Mouse (Mus musculus) ES-E14 (cell line): Measurements from ENCODE around the gene Rnf227. TPM values are rescaled to one million over a fixed set of nuclear protein-coding genes. Genes with fewer than 3 reads are reported as not detected.

Experiments
- DNase-seq: peaks from one replicate; pipeline ENCODE4 v3.0.0-alpha.2; 2013; ENCODE audit warnings: low read depth, low spot score
- H3K27ac ChIP-seq: 2 replicates; pipeline ENCODE4 v1.5.1; 2012; ENCODE audit warnings: low read depth, mild to moderate bottlenecking, low read length, moderate library complexity, mixed read lengths; ENCODE audit not compliant: poor library complexity, insufficient read depth, severe bottlenecking
- H3K36me3 ChIP-seq: 2 replicates; pipeline ENCODE4 v1.6.1; 2012; ENCODE audit warnings: mild to moderate bottlenecking, low read length, moderate library complexity, mixed read lengths; ENCODE audit not compliant: control insufficient read depth, poor library complexity, insufficient read depth, severe bottlenecking
- H3K4me1 ChIP-seq, 2 experiments: fragments of 150-350 bp in 1 of 2; sonication (generic) in 1 of 2; 2 replicates each; pipeline ENCODE4 v1.6.1; 2012; ENCODE audit warnings: low read length in 2 of 2, mild to moderate bottlenecking in 1 of 2, mixed read lengths in 1 of 2; ENCODE audit not compliant: control insufficient read depth in 2 of 2, insufficient read depth in 2 of 2, poor library complexity in 1 of 2
- H3K4me3 ChIP-seq, 2 experiments: fragments of 150-350 bp in 1 of 2; sonication (generic) in 1 of 2; 2 replicates each; pipeline ENCODE4 v1.5.1; 2012; ENCODE audit warnings: low read length in 2 of 2, low read depth in 1 of 2, mild to moderate bottlenecking in 1 of 2, mixed read lengths in 1 of 2; ENCODE audit not compliant: insufficient read depth in 1 of 2, poor library complexity in 1 of 2, severe bottlenecking in 1 of 2
- H3K9ac ChIP-seq: 2 replicates; pipeline ENCODE4 v1.6.1; 2012; ENCODE audit warnings: low read depth, mild to moderate bottlenecking, low read length, mixed read lengths; ENCODE audit not compliant: poor library complexity, insufficient read depth, severe bottlenecking
- H3K9me3 ChIP-seq: fragments of 150-350 bp; sonication (generic); 2 replicates; pipeline ENCODE4 v1.6.1; 2012; ENCODE audit warnings: low read depth, mild to moderate bottlenecking, low read length; ENCODE audit not compliant: control insufficient read depth, insufficient read depth
- CHD2 ChIP-seq: IDR thresholded peaks from 2 replicates; pipeline ENCODE4 v1.6.1; 2014; ENCODE audit warnings: mild to moderate bottlenecking, low read depth, low read length, inconsistent platforms
- HCFC1 ChIP-seq: IDR thresholded peaks from 2 replicates; pipeline ENCODE4 v1.6.1; 2012; ENCODE audit warnings: low read length, inconsistent platforms, borderline replicate concordance; ENCODE audit not compliant: insufficient read depth
- MAFK ChIP-seq: IDR thresholded peaks from 2 replicates; pipeline ENCODE4 v1.6.1; 2014; ENCODE audit warnings: mild to moderate bottlenecking, low read depth, low read length, inconsistent platforms; ENCODE audit not compliant: insufficient read depth
- ZC3H11A ChIP-seq: IDR thresholded peaks from 2 replicates; pipeline ENCODE4 v1.6.1; 2012; ENCODE audit warnings: low read depth, mild to moderate bottlenecking, inconsistent platforms, low read length, borderline replicate concordance
- ZNF384 ChIP-seq: IDR thresholded peaks from 2 replicates; pipeline ENCODE4 v1.6.1; 2012; ENCODE audit warnings: low read depth, low read length, inconsistent platforms
- in situ Hi-C, 2 experiments: fragments of 600-800 bp; cut with MboI; formaldehyde crosslinking; loops; one replicate each; pipeline ENCODE4 v1.15.1; 2025; ENCODE audit warnings: low sequenced_read_pairs in 2 of 2, inconsistent platforms in 1 of 2; ENCODE audit not compliant: unreplicated experiment in 2 of 2
- total RNA-seq: library from RNA; depleted of rRNA; stranded (reverse); fragments of 300-350 nt; gene quantifications from 2 replicates; pipeline ENCODE4 v1.2.3, GENCODE M21; 2012

Gene Rnf227
- total RNA-seq, 1 experiment = 1.8 TPM

DNA sequence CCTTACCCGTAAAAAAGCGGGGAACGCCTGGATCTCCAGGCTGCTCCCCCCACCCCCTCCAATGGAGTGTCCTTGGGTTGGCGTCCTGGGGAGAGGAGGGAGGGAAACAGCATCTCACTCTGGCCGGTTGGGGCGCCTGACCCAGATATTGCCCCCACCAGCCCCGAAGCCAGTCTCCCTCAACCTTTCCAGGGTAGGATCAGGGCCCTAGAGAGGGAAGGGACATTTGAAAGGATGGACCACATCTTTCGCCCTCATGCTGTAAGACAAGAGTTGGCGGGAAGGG, 13.2 kb upstream of the Rnf227 start:
- Histone ChIP-seq H3K9ac (no peak overlapping the region), H3K27ac (no peak overlapping the region), H3K4me1 (peaks cover 2 to 18% of the 10 kb centered on the region in 2 experiments; a peak in 3 of 4 replicates), H3K4me3 (peak overlapping the region; percentile 72 to 74; a peak in 3 of 4 replicates), H3K9me3 (no peaks in the 10 kb centered on the region), H3K36me3 (no peaks in the 10 kb centered on the region)
- in situ Hi-C loops = no loop called here
- no peak for DNase-seq
- no peak for TF ChIP-seq HCFC1
- no peak for TF ChIP-seq CHD2
- no peak for TF ChIP-seq ZNF384
- no peak for TF ChIP-seq ZC3H11A
- TF ChIP-seq MAFK = no peak

DNA sequence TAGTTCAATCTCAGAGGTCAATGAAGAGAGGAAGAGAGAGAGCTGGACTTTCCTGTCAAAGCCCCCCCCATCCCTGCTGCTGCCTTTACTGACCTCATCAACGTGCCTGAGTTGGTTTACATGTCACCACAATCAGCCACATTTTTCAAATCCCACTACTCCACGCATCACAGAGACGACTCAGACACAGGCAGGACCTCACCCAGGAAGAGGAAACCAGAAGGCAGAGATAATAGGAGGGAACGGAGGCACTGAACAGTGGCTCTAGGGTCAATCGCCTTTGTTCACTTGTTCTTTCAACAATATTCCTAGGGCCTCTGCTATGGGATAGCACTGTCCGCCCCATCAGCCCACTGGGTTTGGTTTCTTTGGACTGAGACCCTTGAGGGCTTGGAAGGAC, 12.6 kb upstream of the Rnf227 start:
- H3K4me1 ChIP-seq = peaks cover 4 to 18% of the 10 kb centered on the region in 2 experiments
- no peak overlapping the region for H3K9ac ChIP-seq
- no peak overlapping the region for H3K27ac ChIP-seq
- no peak for TF ChIP-seq CHD2
- TF ChIP-seq ZC3H11A = no peak
- no peak for TF ChIP-seq ZNF384
- TF ChIP-seq MAFK = no peak
- TF ChIP-seq HCFC1 = no peak
- in situ Hi-C loops = no loop called here
- DNase-seq = no peak
- no peaks in the 10 kb centered on the region for H3K36me3 ChIP-seq
- H3K4me3 ChIP-seq = no peak overlapping the region; a peak in 1 of 4 replicates
- H3K9me3 ChIP-seq = no peaks in the 10 kb centered on the region

DNA sequence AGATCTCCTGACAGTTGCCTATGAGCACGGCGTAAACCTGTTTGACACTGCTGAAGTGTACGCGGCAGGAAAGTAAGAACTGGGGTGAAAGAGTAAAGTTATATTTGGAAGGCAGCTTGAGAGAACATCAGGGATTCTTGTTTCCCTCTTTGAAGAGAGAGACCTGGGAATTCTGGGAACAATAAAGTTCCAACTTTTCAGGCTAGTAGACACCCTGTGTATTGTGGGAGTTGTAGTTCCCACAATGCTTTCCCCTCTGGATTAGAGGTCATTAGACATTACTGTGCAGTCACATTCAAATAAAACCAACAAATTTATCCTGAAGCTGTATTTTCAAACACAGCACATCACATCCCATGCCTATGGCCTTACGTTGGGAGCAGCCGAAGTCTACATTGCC, 11.7 kb upstream of the Rnf227 start:
- in situ Hi-C loops = no loop called here
- H3K27ac ChIP-seq = no peak overlapping the region
- DNase-seq = no peak
- no peak overlapping the region for H3K4me3 ChIP-seq
- H3K4me1 ChIP-seq = peaks cover 4 to 16% of the 10 kb centered on the region in 2 experiments
- H3K9ac ChIP-seq = no peak overlapping the region
- H3K9me3 ChIP-seq = no peaks in the 10 kb centered on the region
- no peaks in the 10 kb centered on the region for H3K36me3 ChIP-seq
- TF ChIP-seq ZC3H11A = no peak
- TF ChIP-seq CHD2 = no peak
- peak; percentile 82 for TF ChIP-seq HCFC1
- TF ChIP-seq MAFK = no peak
- no peak for TF ChIP-seq ZNF384

DNA sequence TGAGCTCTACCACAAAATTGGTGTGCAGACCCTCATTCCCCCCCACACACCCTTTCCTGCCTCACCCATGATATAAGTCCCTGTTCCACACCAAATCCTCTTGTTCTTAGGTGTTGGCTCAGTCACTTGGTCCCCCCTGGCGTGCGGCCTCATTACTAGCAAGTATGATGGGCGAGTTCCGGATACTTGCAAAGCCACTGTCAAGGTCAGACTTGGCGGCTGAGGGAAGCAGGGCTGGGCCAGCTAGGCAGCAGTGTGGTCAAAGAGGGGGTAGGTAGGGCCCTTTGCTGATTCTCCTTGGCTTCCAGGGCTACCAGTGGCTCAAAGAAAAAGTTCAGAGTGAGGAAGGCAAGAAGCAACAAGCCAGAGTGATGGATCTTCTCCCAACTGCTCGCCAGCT, 9.1 kb upstream of the Rnf227 start:
- Histone ChIP-seq H3K9me3 (no peaks in the 10 kb centered on the region), H3K36me3 (no peaks in the 10 kb centered on the region), H3K9ac (no peak overlapping the region), H3K4me3 (no peak overlapping the region), H3K27ac (no peak overlapping the region), H3K4me1 (peaks cover 4 to 13% of the 10 kb centered on the region in 2 experiments)
- TF ChIP-seq ZNF384 = no peak
- DNase-seq = no peak
- in situ Hi-C loops = no loop called here

DNA sequence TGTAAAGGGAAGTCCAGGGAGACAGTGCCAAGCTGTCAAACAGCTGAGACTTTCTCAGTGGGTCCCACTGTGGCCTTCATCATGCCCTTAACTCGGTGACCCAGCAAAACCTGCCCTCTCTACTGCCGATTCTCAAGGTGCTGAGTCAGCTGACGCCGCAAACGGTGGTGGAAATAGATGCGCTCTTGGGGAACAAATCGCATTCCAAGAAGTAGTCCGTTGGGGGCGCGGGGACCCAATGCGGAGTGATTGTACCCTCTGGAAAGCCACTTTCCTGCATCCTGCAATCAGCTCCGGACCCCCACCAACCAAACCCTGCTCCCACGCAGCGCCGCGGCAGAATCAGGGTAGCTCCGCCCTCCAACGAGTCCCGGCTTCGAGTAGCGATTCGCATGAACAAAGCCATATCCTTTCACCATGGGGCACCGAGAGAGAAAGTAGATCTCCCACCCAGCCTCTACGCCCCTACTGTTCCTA, 8.3 kb upstream of the Rnf227 start:
- Histone ChIP-seq H3K36me3 (no peaks in the 10 kb centered on the region), H3K9ac (peak overlapping the region; percentile 30; the same call in 1 of the 2 replicates), H3K4me1 (peaks cover 4 to 13% of the 10 kb centered on the region in 2 experiments), H3K4me3 (peak overlapping the region; percentile 35 to 37; a peak in 3 of 4 replicates), H3K27ac (no peak overlapping the region), H3K9me3 (no peaks in the 10 kb centered on the region)
- TF ChIP-seq MAFK (peak; percentile 94), CHD2 (peak; percentile 34; the same call in 1 of the 2 replicates), HCFC1 (no peak)
- DNase-seq = no peak
- in situ Hi-C loops = no loop called here
